Mouse (Mus musculus) kidney, adult 2 months (tissue): Measurements from ENCODE around the gene Peli2.

ENCODE experiments used
- CTCF ChIP-seq: fragments of 200-500 bp; conservative IDR thresholded peaks from 2 replicates; pipeline ENCODE4 v1.5.1; 2011; ENCODE audit warnings: low read depth, mild to moderate bottlenecking, control low read depth, low read length, moderate library complexity, mixed read lengths; ENCODE audit not compliant: insufficient read depth, insufficient read length
- POLR2A ChIP-seq: fragments of 200-500 bp; IDR thresholded peaks from one replicate; pipeline ENCODE4 v1.6.1; 2011; ENCODE audit warnings: low read depth, low read length, control low read depth

DNA sequence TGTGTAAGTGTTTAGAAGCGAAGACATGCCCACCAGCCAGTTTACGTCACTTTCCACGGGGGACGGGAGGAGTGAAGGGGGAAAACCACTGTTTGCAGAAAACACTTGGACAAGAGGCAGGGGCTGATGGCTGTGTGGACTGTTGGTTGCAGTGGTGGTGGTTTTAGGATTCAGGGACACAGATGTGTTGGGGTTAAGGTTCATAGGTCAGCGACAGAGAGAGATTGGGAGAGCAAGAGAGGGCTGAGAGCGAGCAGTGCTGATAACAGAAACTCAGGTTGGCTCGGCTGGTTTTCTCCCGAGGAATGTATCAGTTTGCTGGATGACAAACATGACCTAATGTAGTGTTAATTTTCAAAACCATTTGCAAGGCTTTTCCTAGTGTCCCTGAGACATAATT lies 80.8 kb downstream of the Peli2 start:
- TF ChIP-seq CTCF (no peak), POLR2A (no peak)
